Mouse (Mus musculus) frontal cortex, postnatal 25 days (tissue): Measurements from ENCODE around the gene Mgat3.

Experiments
- DNase-seq, 2 experiments: peaks; one replicate each; pipeline ENCODE4 v3.0.0; 2022; ENCODE audit warnings: low spot score in 2 of 2

Mgat3 gene

GRCm38 (mm10) chr15:80149517-80149916, 24.0 kb upstream of the Mgat3 start:
- no peak for DNase-seq

- no peak for DNase-seq
These were observed 20.9 kb upstream of the Mgat3 start for GRCm38 (mm10) chr15:80152663-80153062.

- DNase-seq: no peak
These were observed 19.8 kb upstream of the Mgat3 start for GRCm38 (mm10) chr15:80153757-80154156.

- no peak for DNase-seq
These were observed 17.8 kb upstream of the Mgat3 start for GRCm38 (mm10) chr15:80155707-80156106.

- no peak for DNase-seq
These were observed 16.2 kb upstream of the Mgat3 start for GRCm38 (mm10) chr15:80157197-80157943.

GRCm38 (mm10) chr15:80158001-80158706, 15.4 kb upstream of the Mgat3 start:
- DNase-seq: no peak

GRCm38 (mm10) chr15:80158707-80159090, 14.8 kb upstream of the Mgat3 start:
- no peak for DNase-seq

- DNase-seq: no peak
These were observed 14.1 kb upstream of the Mgat3 start for GRCm38 (mm10) chr15:80159286-80159901.

- no peak for DNase-seq
These were observed 13.3 kb upstream of the Mgat3 start for GRCm38 (mm10) chr15:80160223-80160622.

GRCm38 (mm10) chr15:80160726-80161125, 12.8 kb upstream of the Mgat3 start:
- no peak for DNase-seq

- no peak for DNase-seq
These were observed 12.3 kb upstream of the Mgat3 start for GRCm38 (mm10) chr15:80161199-80161598.

GRCm38 (mm10) chr15:80162401-80162964, 11.0 kb upstream of the Mgat3 start:
- no peak for DNase-seq

GRCm38 (mm10) chr15:80163274-80163673, 10.2 kb upstream of the Mgat3 start:
- peak; percentile 23 to 29 for DNase-seq

- no peak for DNase-seq
These were observed 9.8 kb upstream of the Mgat3 start for GRCm38 (mm10) chr15:80163716-80164115.

- no peak for DNase-seq
These were observed 8.1 kb upstream of the Mgat3 start for GRCm38 (mm10) chr15:80165396-80165795.

- no peak for DNase-seq
These were observed 4.0 kb upstream of the Mgat3 start for GRCm38 (mm10) chr15:80169484-80169883.

GRCm38 (mm10) chr15:80170357-80170756, 3.2 kb upstream of the Mgat3 start:
- DNase-seq: no peak

- DNase-seq: no peak
These were observed 2.2 kb upstream of the Mgat3 start for GRCm38 (mm10) chr15:80171286-80171685.

GRCm38 (mm10) chr15:80171791-80172190, 1.7 kb upstream of the Mgat3 start:
- no peak for DNase-seq

- DNase-seq: peak in 1 of 2 experiments; percentile 43
These were observed 468 bp downstream of the Mgat3 start for GRCm38 (mm10) chr15:80173781-80174597.

- no peak for DNase-seq
These were observed 1.0 kb downstream of the Mgat3 start for GRCm38 (mm10) chr15:80174598-80174875.

- no peak for DNase-seq
These were observed 1.8 kb downstream of the Mgat3 start for GRCm38 (mm10) chr15:80175316-80175715.
